Mouse (Mus musculus) liver, embryonic 13.5 days (tissue): ENCODE data around the gene Tpo. TPM values are rescaled to one million over a fixed set of nuclear protein-coding genes. Genes with fewer than 3 reads are reported as not detected.

Experiments used
- ATAC-seq: fragments of 200-750 bp; cut with Nextera tagmentation; 2 replicates; pipeline ENCODE4 v1.8.0; 2017; ENCODE audit warnings: low read depth, mild to moderate bottlenecking, moderate number of reproducible peaks, moderate library complexity
- DNase-seq: peaks from one replicate; pipeline ENCODE4 v3.0.0; 2022
- H3K27ac ChIP-seq: fragments of 300-500 bp; sonication (generic); 2 replicates; pipeline ENCODE4 v1.5.1; 2015; ENCODE audit warnings: moderate library complexity, mild to moderate bottlenecking, inconsistent platforms
- H3K27me3 ChIP-seq: fragments of 300-500 bp; sonication (generic); 2 replicates; pipeline ENCODE4 v1.6.1; 2015; ENCODE audit warnings: mild to moderate bottlenecking, inconsistent platforms
- H3K36me3 ChIP-seq: fragments of 300-500 bp; sonication (generic); 2 replicates; pipeline ENCODE4 v1.6.1; 2015; ENCODE audit warnings: mild to moderate bottlenecking, inconsistent platforms
- H3K4me1 ChIP-seq: fragments of 300-500 bp; sonication (generic); replicated peaks from 2 replicates; pipeline ENCODE4 v1.6.1; 2015; ENCODE audit warnings: inconsistent platforms
- H3K4me2 ChIP-seq: fragments of 300-500 bp; sonication (generic); 2 replicates; pipeline ENCODE4 v1.6.1; 2015; ENCODE audit warnings: inconsistent platforms, mild to moderate bottlenecking, moderate library complexity
- H3K4me3 ChIP-seq: fragments of 300-500 bp; sonication (generic); replicated peaks from 2 replicates; pipeline ENCODE4 v1.5.1; 2015; ENCODE audit warnings: mild to moderate bottlenecking, inconsistent platforms
- H3K9ac ChIP-seq: fragments of 300-500 bp; sonication (generic); 2 replicates; pipeline ENCODE4 v1.6.1; 2015; ENCODE audit warnings: mild to moderate bottlenecking, inconsistent platforms
- H3K9me3 ChIP-seq: fragments of 300-500 bp; sonication (generic); replicated peaks from 2 replicates; pipeline ENCODE4 v1.6.1; 2016; ENCODE audit warnings: inconsistent platforms
- WGBS: fragments of 180-500 bp; shearing (Covaris S2); methylation state at CpG from one replicate; pipeline ENCODE4 v1.1.7; 2015; ENCODE audit not compliant: insufficient replicate concordance; 5-methylcytosine and 5-hydroxymethylcytosine counted together
- polyA plus RNA-seq: library from polyadenylated mRNA; unstranded; fragments of >200 nt; fragmentation: Nextera tagmentation; extraction: Ambion mirVana; gene quantifications from 2 replicates; pipeline ENCODE4 v1.2.1, GENCODE M21; 2015

The Tpo gene
- polyA plus RNA-seq, 1 experiment from 2014 or later: not detected

DNA sequence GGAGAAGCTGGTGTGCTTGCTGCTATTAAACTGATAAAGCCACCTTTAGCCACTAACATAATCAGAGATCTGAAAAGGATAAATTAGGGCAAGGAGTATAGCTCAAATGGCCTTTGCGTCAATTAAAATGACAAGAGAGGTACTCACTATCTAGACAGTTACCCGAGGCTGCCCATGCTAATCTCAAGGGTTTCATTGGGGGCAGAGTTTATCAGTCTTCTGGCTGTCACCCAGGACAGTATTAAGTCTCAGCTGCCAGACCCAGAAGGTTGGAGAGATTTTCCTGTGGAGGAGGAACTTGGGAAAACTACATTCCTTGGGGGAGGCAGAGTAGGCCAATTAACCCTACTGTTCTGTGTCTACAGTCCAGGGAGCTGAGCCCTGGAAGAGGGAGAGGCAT is 63.1 kb downstream of the Tpo start:
- Histone ChIP-seq H3K36me3 (no peaks in the 10 kb centered on the region), H3K4me3 (no peak overlapping the region), H3K27ac (no peak overlapping the region), H3K27me3 (no peaks in the 10 kb centered on the region), H3K9ac (no peak overlapping the region), H3K4me1 (no peaks in the 10 kb centered on the region), H3K9me3 (no peaks in the 10 kb centered on the region), H3K4me2 (no peak overlapping the region)
- ATAC-seq: no peak
- no peak for DNase-seq
- WGBS: 28% methylated on average over 2 of the region's 2 CpGs

DNA sequence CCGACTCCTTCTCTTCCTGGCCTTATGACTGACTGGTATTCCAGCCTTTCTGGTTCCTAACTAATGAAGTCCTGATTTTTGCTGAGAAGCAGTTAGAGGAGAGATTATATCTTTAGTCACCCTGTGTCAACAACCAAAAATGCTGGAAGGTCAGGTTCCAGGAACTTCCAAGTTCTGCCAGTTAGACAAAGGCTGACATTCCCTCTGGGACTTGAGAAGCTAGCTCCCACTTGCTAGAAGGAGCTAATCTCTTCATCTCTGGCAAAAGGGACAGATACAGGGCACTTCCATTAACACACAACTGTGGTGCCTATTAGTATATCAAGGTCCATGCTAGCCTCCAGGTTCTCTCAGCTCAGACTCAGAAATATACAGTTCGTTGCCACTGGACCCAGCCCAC is 64.6 kb downstream of the Tpo start:
- Histone ChIP-seq H3K9me3 (no peaks in the 10 kb centered on the region), H3K9ac (no peak overlapping the region), H3K27ac (no peak overlapping the region), H3K27me3 (no peaks in the 10 kb centered on the region), H3K4me2 (no peak overlapping the region), H3K36me3 (no peaks in the 10 kb centered on the region), H3K4me3 (no peak overlapping the region), H3K4me1 (no peaks in the 10 kb centered on the region)
- no peak for DNase-seq
- ATAC-seq: no peak
- 51% methylated on average over 2 of the region's 2 CpGs for WGBS

DNA sequence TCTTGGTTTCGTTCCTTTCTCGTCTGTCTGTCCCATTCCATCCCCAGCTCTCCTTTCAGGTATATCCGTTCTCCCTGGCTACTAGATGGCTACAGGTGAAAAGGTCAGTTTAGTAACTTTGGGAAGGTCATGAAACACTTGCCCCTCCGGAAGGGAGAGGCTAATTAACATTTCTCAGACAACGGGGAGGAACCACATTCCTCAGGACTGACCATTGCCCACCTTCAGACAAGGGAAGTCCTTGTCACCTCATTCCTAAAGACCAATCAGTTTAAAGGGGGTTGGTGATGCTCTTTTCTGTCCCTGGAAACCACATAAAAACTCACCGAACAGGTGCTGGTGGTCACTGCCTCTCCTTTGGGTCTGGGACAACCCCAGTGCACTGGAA is 70.3 kb downstream of the Tpo start:
- no peak overlapping the region for H3K9ac ChIP-seq
- ATAC-seq: no peak

DNA sequence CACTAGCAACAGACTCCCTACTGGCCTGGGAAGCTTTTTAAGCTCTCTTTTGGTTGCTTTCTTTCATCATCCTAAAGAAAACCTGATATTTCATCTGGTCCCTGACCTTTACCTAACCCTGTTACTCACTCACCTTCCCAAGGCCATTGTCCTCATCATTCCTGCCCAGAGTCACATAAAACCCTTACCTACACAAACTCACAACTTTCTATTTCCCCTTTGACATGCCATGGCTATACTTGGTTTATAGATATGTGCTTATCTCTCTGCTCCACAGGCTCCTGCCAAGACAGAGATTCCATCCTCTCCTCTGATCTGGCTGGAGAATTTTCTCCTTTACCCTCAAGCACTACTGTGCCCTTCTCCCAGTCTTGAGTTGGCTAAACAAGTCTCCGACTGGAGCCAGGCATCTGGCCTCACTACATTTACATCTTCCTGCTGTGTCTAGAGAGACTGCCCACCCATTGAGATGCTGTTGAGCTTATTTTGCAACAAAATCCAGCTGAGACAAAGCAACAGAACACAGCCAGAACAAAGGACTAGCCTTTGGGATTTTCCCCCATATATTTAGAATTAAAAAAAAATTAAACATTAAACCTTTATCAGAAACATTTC is 70.8 kb downstream of the Tpo start:
- 34% methylated on average over 1 of the region's 1 CpGs for WGBS
- Histone ChIP-seq H3K4me3 (no peak overlapping the region), H3K9me3 (no peaks in the 10 kb centered on the region), H3K36me3 (no peaks in the 10 kb centered on the region), H3K27me3 (no peaks in the 10 kb centered on the region), H3K9ac (no peak overlapping the region), H3K4me2 (no peak overlapping the region), H3K4me1 (no peaks in the 10 kb centered on the region), H3K27ac (no peak overlapping the region)
- ATAC-seq (no peak), DNase-seq (no peak)

More for the DNA sequence above, 70.3 kb downstream of the Tpo start:
- DNase-seq: no peak
- no peak overlapping the region for H3K4me2 ChIP-seq
- H3K27me3 ChIP-seq: no peaks in the 10 kb centered on the region
- H3K4me1 ChIP-seq: no peaks in the 10 kb centered on the region
- no peak overlapping the region for H3K27ac ChIP-seq
- no peaks in the 10 kb centered on the region for H3K36me3 ChIP-seq
- no peak overlapping the region for H3K4me3 ChIP-seq
- 38% methylated on average over 6 of the region's 6 CpGs for WGBS
- H3K9me3 ChIP-seq: no peaks in the 10 kb centered on the region

DNA sequence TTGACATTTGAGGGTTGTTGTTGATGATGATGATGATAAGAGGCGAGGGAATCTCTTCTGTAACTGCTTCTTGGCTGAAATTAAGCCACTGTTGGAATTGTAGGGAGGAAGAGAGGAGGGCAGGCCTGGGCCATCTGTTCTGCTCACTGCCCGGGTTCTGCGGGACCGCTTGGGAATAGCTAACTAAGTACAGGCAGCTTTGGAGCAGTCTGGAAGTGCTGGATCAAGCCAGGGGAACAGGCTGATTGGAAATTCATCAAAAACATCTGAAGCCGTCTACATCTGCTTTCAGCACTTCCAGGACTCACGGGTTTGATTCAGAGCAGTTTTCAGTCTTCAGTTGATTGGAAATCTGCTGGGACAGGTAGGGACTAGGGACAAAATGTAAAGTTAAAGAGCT is 74.4 kb downstream of the Tpo start:
- Histone ChIP-seq H3K4me3 (no peak overlapping the region), H3K4me2 (no peak overlapping the region), H3K9ac (no peak overlapping the region), H3K27ac (no peak overlapping the region), H3K36me3 (no peaks in the 10 kb centered on the region), H3K9me3 (no peaks in the 10 kb centered on the region), H3K27me3 (no peaks in the 10 kb centered on the region), H3K4me1 (no peaks in the 10 kb centered on the region)
- ATAC-seq (no peak), DNase-seq (no peak)
- 39% methylated on average over 6 of the region's 6 CpGs for WGBS

DNA sequence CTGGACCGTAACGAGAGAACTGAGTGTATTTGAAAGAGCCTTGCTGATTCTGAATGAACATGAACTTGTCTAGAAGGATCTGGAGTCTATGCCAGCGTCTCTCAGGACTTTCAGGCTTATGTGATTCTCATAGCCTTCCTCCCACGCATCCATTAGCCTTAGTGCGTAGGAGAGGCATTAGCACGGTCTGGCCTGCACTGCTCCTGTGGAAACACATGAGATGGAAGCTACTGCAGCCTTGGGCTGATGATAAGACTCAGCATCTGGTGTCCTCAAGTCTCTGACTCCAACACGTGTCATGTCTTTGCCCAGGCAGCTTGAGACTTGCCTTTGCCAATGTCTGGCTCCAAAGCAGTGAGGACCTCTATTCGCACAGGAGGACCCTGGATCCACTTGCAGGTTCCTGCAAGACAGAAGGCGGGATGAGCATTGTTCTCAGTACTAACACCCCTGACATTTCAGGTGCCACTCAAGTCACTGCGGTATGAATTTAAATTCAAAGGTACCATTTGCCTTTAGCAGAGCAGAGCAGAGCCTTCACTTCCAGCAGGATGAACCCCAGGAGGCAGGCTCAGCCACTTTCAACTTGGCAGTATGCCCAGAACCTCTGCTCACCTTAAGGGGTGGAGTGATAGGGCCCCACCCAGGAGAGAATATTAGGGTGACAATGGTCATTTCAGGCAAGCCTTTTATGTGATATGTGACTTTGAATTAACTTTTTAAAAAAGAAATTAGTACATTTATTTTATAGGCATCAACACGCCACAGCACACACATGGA is 77.5 kb downstream of the Tpo start:
- WGBS: 57% methylated on average over 11 of the region's 11 CpGs
- no peaks in the 10 kb centered on the region for H3K4me1 ChIP-seq
- H3K36me3 ChIP-seq: no peaks in the 10 kb centered on the region
- ATAC-seq: no peak
- no peak for DNase-seq
- H3K27ac ChIP-seq: no peak overlapping the region
- H3K4me2 ChIP-seq: no peak overlapping the region
- H3K9me3 ChIP-seq: no peaks in the 10 kb centered on the region
- H3K4me3 ChIP-seq: no peak overlapping the region
- H3K9ac ChIP-seq: no peak overlapping the region
- H3K27me3 ChIP-seq: no peaks in the 10 kb centered on the region

DNA sequence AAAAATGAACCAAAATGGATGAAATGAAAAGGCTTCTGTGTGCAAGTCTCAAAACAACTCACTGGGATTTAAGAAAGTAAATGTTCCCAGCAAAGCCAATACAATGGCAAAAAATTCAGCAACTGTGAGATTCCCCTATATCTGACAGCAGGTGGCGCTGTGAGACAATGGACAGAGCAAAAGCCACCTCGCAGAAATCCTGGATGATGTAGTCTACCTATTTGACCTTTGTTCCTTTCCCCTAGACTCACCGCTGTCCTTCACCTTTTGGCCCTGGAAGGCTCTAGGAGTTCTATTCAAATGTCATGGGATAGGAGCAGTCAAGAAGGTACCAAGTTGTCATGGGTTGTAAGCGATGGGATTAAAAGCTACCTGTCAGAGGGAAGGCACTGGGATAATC is 82.2 kb downstream of the Tpo start:
- Histone ChIP-seq H3K27me3 (no peaks in the 10 kb centered on the region), H3K27ac (no peak overlapping the region), H3K4me3 (no peak overlapping the region), H3K4me1 (no peaks in the 10 kb centered on the region), H3K9me3 (no peaks in the 10 kb centered on the region), H3K9ac (no peak overlapping the region), H3K4me2 (no peak overlapping the region), H3K36me3 (no peaks in the 10 kb centered on the region)
- ATAC-seq (no peak), DNase-seq (no peak)
- 21% methylated on average over 4 of the region's 4 CpGs for WGBS

DNA sequence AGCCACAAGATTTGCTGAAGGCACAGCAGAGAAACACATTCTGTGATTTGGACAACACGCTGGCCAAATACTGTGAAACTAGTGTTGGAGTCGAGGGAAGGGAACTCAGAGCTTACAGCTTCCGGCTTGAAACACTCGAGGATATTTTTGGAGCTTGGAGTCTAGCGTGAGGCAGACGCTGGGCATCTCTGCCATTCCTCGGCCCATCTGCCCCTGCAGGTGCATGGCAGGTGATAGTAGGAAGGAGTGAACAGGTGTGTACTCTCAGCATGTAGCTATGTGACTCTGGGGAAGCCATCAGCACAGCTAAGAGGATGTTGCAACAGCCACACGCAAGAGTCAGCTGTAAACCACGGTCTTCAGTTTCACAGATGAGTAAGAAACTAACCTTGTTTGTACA is 82.6 kb downstream of the Tpo start:
- H3K9ac ChIP-seq: no peak overlapping the region
- no peak overlapping the region for H3K27ac ChIP-seq
- no peak for ATAC-seq
- H3K9me3 ChIP-seq: no peaks in the 10 kb centered on the region
- no peak for DNase-seq
- no peaks in the 10 kb centered on the region for H3K4me1 ChIP-seq
- 60% methylated on average over 9 of the region's 9 CpGs for WGBS
- no peak overlapping the region for H3K4me3 ChIP-seq
- H3K36me3 ChIP-seq: no peaks in the 10 kb centered on the region
- H3K27me3 ChIP-seq: no peaks in the 10 kb centered on the region
- H3K4me2 ChIP-seq: no peak overlapping the region

DNA sequence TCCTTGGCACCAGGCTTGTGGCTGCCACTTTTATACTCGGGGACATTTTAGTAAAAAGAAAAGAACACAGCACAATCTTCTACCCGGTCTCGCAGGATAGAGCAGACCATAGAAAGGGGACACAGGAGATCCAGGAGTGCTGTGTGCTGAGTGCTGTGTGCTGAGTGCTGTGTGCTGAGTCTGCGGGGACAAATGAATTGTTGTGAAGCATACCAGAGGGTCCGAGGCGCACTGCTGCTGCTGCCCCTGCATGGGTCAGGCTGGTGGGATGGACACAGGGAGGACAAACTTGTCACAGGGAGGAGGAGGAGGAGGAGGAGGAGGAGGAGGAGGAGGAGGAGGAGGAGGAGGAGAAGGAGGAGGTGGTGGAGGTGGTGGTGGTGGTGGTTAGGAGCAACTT is 83.6 kb downstream of the Tpo start:
- Histone ChIP-seq H3K4me1 (no peaks in the 10 kb centered on the region), H3K4me2 (no peak overlapping the region), H3K27me3 (no peaks in the 10 kb centered on the region), H3K36me3 (no peaks in the 10 kb centered on the region), H3K4me3 (no peak overlapping the region), H3K9me3 (no peaks in the 10 kb centered on the region), H3K9ac (no peak overlapping the region), H3K27ac (no peak overlapping the region)
- ATAC-seq (no peak), DNase-seq (no peak)
- WGBS: 59% methylated on average over 4 of the region's 6 CpGs

DNA sequence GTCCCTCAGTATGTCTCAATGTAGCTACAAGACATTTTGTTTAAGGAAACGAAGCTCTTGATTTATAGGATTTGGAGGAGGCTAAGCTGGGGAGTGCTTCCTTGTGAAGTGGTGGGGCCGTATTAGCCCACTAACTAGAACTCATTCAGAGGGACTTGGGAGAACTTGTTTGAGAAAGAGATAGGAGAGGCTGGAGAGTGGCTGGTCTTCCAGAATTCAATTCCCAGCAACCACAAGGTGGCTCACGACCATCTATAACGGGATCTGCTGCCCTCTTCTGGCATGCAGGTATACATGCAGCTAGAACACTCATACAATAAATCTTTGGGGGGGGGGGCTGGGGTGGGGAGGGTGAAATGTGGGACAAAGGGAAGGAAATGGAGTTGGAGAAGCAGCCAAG is 92.3 kb downstream of the Tpo start:
- no peaks in the 10 kb centered on the region for H3K36me3 ChIP-seq
- no peak overlapping the region for H3K4me3 ChIP-seq
- no peak for DNase-seq
- H3K4me1 ChIP-seq: no peaks in the 10 kb centered on the region
- no peak overlapping the region for H3K4me2 ChIP-seq
- no peaks in the 10 kb centered on the region for H3K27me3 ChIP-seq
- no peaks in the 10 kb centered on the region for H3K9me3 ChIP-seq
- H3K27ac ChIP-seq: no peak overlapping the region
- H3K9ac ChIP-seq: no peak overlapping the region
- ATAC-seq: no peak
- 16% methylated on average over 4 of the region's 4 CpGs for WGBS

DNA sequence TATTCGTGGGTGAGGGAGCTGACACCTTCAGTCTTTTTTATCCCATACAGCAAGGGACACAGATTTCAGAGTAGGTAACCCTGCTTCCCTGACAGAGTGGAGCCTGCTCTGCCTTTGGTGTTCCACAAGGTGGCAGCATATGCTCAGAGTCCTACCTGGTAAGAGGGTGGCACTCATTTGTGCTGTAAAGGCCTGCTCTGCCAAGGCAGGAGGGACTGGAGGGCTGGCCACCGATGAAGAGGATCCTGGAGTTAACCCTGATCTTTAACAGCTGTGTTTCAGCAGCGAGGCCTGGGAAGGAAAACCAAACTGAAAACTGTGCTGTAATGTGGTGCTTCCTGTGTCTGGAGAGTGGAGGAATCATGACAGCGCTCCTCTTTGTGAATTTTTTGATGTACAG is 92.9 kb downstream of the Tpo start:
- no peaks in the 10 kb centered on the region for H3K4me1 ChIP-seq
- no peaks in the 10 kb centered on the region for H3K27me3 ChIP-seq
- H3K9ac ChIP-seq: no peak overlapping the region
- DNase-seq (no peak), ATAC-seq (no peak)
- H3K9me3 ChIP-seq: no peaks in the 10 kb centered on the region
- 31% methylated on average over 4 of the region's 4 CpGs for WGBS
- H3K4me3 ChIP-seq: no peak overlapping the region
- H3K27ac ChIP-seq: no peak overlapping the region
- no peaks in the 10 kb centered on the region for H3K36me3 ChIP-seq
- H3K4me2 ChIP-seq: no peak overlapping the region

DNA sequence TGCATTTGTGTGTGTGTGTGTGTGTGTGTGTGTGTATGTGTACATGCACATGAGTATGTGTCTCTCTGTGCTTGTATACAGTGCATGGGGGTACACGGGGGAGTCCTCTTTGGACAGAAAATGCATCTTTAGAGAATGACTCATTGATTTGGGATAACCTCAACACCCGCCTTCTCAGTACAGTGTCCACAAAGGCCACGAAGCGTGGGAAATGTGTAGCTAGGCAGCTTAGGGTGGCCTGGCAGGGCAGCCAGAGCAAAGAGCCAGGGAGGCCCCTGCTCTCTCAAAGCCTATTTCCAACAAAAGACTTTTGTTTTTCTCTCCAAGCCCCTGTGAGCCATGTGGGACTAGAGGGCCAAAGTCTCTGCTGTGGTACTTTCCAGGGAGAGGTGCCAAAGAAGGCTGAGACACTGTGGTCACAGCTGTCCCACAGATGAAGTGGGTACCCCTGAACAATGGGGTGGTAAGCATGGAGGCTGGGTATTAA is 95.8 kb downstream of the Tpo start:
- no peak overlapping the region for H3K27ac ChIP-seq
- no peaks in the 10 kb centered on the region for H3K36me3 ChIP-seq
- no peaks in the 10 kb centered on the region for H3K4me1 ChIP-seq
- no peak overlapping the region for H3K9ac ChIP-seq
- ATAC-seq (no peak), DNase-seq (no peak)
- no peaks in the 10 kb centered on the region for H3K9me3 ChIP-seq
- WGBS: 47% methylated on average over 4 of the region's 4 CpGs
- H3K27me3 ChIP-seq: no peaks in the 10 kb centered on the region
- H3K4me2 ChIP-seq: no peak overlapping the region
- no peak overlapping the region for H3K4me3 ChIP-seq
